Mouse (Mus musculus): ENCODE results near the gene Amotl1. TPM values are rescaled to one million over a fixed set of nuclear protein-coding genes. Genes with fewer than 3 reads are reported as not detected.
"Not testable (repeated sequence)": the region's sequence is repeated elsewhere in the genome, so short reads cannot be mapped to it uniquely, and the experiment has no call there.

The Amotl1 gene
- polyA plus RNA-seq, 1 experiment from 2014 or later = 29.6 TPM

DNA sequence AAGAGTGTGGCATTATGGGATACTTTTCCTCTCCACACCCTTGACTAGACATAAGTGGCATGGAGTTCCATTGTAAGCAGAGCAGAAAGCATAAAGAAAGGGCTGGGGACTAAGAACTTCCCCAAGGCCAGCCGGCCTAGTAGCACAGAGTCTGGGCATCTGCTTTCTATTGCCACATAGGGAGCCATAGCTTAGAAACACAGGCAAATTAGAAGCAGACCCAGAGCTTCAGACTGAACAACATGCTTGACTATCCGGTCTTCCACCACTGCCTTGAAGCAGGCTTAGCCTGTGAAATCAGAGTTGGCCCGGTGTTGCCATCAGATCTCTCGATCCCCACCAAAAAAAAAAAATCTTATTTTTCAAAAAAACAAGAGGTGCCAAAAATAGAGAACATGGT lies 28.3 kb upstream of the Amotl1 start:
- Histone ChIP-seq H3K27ac (ENCODE audit: low read depth) (no peak overlapping the region), H3K9ac (no peak overlapping the region), H3K4me3 (ENCODE audit: low read depth, low read length) (no peak overlapping the region), H3K9me3 (ENCODE audit: low read depth, low read length) (no peaks in the 10 kb centered on the region), H3K4me1 (ENCODE audit: insufficient read depth) (no peaks in the 10 kb centered on the region), H3K27me3 (ENCODE audit: insufficient read depth, low read length) (no peaks in the 10 kb centered on the region), H3K36me3 (ENCODE audit: insufficient read depth) (no peaks in the 10 kb centered on the region), H3K4me2 (no peak overlapping the region)
- TF ChIP-seq CTCF (IDR thresholded peaks at IDR 0.05; ENCODE audit: low read depth) = no peak
- WGBS = 89% methylated on average over 4 of the region's 4 CpGs
- no peak for DNase-seq
- ATAC-seq (ENCODE audit: insufficient read depth) = no peak

DNA sequence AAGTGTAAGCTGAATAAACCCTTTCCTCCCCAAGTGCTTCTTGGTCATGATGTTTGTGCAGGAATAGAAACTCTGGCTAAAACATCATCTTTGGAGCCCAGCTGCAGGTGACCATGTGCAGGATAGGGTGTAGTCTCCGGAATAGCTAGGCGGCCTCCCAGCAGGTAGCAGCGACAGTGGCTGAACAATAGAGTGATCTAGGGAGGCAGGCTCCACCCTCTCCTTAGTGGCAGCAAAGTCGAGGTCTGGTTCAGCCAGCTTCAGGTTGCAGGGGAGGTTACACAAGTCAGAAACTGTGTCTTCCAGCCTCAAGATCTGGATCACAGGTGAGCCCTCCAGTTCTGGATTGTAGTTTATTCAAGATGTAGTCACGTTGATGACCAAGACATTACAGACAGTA lies 27.1 kb upstream of the Amotl1 start:
- DNase-seq; H3K36me3 ChIP-seq (ENCODE audit: insufficient read depth): not testable (repeated sequence)

DNA sequence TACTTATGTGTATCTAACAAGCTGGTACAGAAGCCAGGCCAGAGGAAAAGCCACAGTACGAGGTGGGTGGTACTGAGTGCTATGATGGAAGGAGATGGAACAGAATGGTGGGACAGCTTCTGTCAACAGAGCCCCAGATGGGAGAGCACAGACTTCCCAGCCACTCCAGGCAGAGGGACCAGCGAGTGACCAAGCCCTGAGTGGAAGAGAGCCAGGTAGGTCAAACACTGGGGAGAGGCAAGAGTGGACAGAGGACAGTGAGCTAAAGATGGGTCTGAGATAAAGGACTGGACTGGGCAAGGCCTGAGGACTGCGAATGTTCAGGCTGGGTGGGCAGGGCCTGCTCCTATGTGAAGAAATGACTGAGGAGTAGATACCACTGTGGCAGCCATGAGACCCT lies 23.5 kb upstream of the Amotl1 start:
- no peak overlapping the region for H3K4me2 ChIP-seq
- no peaks in the 10 kb centered on the region for H3K9me3 ChIP-seq (ENCODE audit: low read depth, low read length)
- no peak overlapping the region for H3K9ac ChIP-seq
- H3K4me1 ChIP-seq (ENCODE audit: insufficient read depth) = no peaks in the 10 kb centered on the region
- no peak overlapping the region for H3K27ac ChIP-seq (ENCODE audit: low read depth)
- DNase-seq = no peak
- WGBS = 73% methylated on average over 3 of the region's 3 CpGs
- H3K27me3 ChIP-seq (ENCODE audit: insufficient read depth, low read length) = no peaks in the 10 kb centered on the region
- peak; percentile 31; the same call in 1 of the 2 replicates for ATAC-seq (ENCODE audit: insufficient read depth)
- TF ChIP-seq CTCF (IDR thresholded peaks at IDR 0.05; ENCODE audit: low read depth) = no peak
- no peaks in the 10 kb centered on the region for H3K36me3 ChIP-seq (ENCODE audit: insufficient read depth)
- no peak overlapping the region for H3K4me3 ChIP-seq (ENCODE audit: low read depth, low read length)

More for the DNA sequence above, 27.1 kb upstream of the Amotl1 start:
- H3K4me3 ChIP-seq (ENCODE audit: low read depth, low read length); H3K4me2 ChIP-seq; H3K27ac ChIP-seq (ENCODE audit: low read depth); ATAC-seq (ENCODE audit: insufficient read depth); H3K4me1 ChIP-seq (ENCODE audit: insufficient read depth); H3K27me3 ChIP-seq (ENCODE audit: insufficient read depth, low read length); H3K9me3 ChIP-seq (ENCODE audit: low read depth, low read length); H3K9ac ChIP-seq: not testable (repeated sequence)
- 50% methylated on average over 5 of the region's 5 CpGs for WGBS

DNA sequence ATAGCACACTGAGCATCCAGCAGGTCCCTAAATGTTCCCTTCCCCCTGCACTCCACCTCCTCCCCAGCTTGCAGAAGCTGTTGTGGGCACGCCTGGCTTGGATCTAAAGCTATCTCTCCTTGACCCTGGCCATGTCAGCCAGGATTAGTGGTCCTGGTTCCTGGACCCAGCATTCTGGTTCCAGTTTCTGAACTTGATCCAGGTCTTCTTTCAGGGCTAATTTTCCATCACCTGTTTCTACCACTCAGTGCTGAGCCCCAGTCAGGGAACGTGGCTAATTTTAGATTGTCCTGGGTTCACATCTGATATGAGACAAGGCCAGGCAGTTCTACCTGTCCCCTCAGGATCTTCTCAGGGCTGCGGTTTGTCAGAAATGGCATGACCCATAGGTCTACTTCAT lies 21.2 kb upstream of the Amotl1 start:
- H3K27ac ChIP-seq (ENCODE audit: low read depth) = no peak overlapping the region
- no peaks in the 10 kb centered on the region for H3K4me1 ChIP-seq (ENCODE audit: insufficient read depth)
- ATAC-seq (ENCODE audit: insufficient read depth) (no peak), DNase-seq (no peak)
- H3K27me3 ChIP-seq (ENCODE audit: insufficient read depth, low read length) = no peaks in the 10 kb centered on the region
- TF ChIP-seq CTCF (IDR thresholded peaks at IDR 0.05; ENCODE audit: low read depth) = no peak
- H3K9me3 ChIP-seq (ENCODE audit: low read depth, low read length) = no peaks in the 10 kb centered on the region
- H3K9ac ChIP-seq = no peak overlapping the region
- no peaks in the 10 kb centered on the region for H3K36me3 ChIP-seq (ENCODE audit: insufficient read depth)
- H3K4me3 ChIP-seq (ENCODE audit: low read depth, low read length) = no peak overlapping the region
- 71% methylated on average over 3 of the region's 3 CpGs for WGBS
- no peak overlapping the region for H3K4me2 ChIP-seq

DNA sequence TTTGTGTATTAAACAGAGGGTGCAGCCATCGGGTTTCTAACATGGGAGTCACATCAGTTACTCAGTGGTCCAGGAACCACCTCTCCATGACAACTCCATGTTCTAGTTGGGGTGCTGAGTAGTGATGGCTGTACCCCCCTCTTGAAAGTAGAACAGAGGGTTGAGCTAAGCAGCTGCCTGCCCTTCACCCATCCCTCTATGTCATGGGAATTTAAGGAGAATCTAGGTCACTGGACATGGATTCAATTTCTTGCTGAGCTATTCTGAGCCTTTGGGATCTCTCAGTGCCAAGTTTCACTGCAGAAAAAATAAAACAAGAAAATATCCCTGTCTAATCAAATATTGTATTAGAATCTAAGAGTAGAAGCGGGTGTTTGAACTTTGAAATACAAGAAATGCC lies 18.7 kb upstream of the Amotl1 start:
- H3K9me3 ChIP-seq (ENCODE audit: low read depth, low read length) = no peaks in the 10 kb centered on the region
- no peak overlapping the region for H3K27ac ChIP-seq (ENCODE audit: low read depth)
- TF ChIP-seq CTCF (IDR thresholded peaks at IDR 0.05; ENCODE audit: low read depth) = no peak
- H3K4me2 ChIP-seq = no peak overlapping the region
- H3K4me1 ChIP-seq (ENCODE audit: insufficient read depth) = no peaks in the 10 kb centered on the region
- H3K36me3 ChIP-seq (ENCODE audit: insufficient read depth) = no peaks in the 10 kb centered on the region
- ATAC-seq (ENCODE audit: insufficient read depth) (no peak), DNase-seq (no peak)
- no peak overlapping the region for H3K9ac ChIP-seq
- 91% methylated on average over 2 of the region's 2 CpGs for WGBS
- no peaks in the 10 kb centered on the region for H3K27me3 ChIP-seq (ENCODE audit: insufficient read depth, low read length)
- no peak overlapping the region for H3K4me3 ChIP-seq (ENCODE audit: low read depth, low read length)

DNA sequence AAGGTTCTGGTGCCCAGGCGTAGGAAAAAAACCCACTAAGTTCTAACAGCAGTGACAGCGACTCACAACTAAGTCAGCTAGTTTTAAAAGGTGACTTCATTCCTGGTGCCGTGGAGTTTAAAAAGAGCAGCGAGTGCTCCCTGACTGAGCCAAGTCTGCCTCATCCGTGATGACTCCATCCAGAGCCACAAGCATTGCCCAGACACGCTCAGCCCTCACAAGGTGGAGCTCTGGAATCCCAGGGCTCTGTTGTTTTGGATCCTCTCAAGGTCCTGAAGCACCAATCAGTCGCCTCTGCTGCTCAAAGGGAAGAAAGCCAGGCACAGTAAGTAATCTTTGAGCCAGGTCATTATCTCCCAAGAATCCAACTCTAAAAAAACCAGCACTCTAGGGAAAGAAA lies 18.0 kb upstream of the Amotl1 start:
- Histone ChIP-seq H3K27ac (ENCODE audit: low read depth) (no peak overlapping the region; the same call in 1 of the 2 replicates), H3K27me3 (ENCODE audit: insufficient read depth, low read length) (no peaks in the 10 kb centered on the region), H3K36me3 (ENCODE audit: insufficient read depth) (no peaks in the 10 kb centered on the region), H3K4me2 (no peak overlapping the region), H3K4me1 (ENCODE audit: insufficient read depth) (no peaks in the 10 kb centered on the region), H3K9me3 (ENCODE audit: low read depth, low read length) (no peaks in the 10 kb centered on the region), H3K4me3 (ENCODE audit: low read depth, low read length) (no peak overlapping the region), H3K9ac (no peak overlapping the region)
- ATAC-seq (ENCODE audit: insufficient read depth) (no peak), DNase-seq (no peak)
- 70% methylated on average over 7 of the region's 7 CpGs for WGBS
- no peak for TF ChIP-seq CTCF (IDR thresholded peaks at IDR 0.05; ENCODE audit: low read depth)

DNA sequence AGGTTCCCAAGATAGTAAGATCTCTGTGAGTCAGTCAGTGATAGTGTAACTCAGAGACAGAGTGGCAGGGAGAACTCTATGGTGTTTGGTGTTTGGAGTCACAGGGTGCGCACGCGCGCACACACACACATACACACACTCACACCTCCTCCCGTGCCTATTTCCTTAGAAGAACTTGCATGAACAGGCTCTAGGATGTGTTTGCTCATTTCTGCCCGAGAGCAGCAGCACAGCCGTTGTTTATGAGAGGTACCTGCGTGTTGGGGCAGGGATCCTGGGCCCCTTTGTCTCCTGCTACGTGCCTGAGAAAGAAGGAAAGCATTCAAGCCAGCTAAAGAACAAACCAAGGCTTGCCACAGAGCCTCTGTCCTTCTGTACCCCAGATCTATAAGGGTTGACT lies 17.3 kb upstream of the Amotl1 start:
- Histone ChIP-seq H3K4me1 (ENCODE audit: insufficient read depth) (no peaks in the 10 kb centered on the region), H3K9ac (no peak overlapping the region), H3K36me3 (ENCODE audit: insufficient read depth) (no peaks in the 10 kb centered on the region), H3K4me2 (no peak overlapping the region), H3K27ac (ENCODE audit: low read depth) (no peak overlapping the region), H3K9me3 (ENCODE audit: low read depth, low read length) (no peaks in the 10 kb centered on the region), H3K27me3 (ENCODE audit: insufficient read depth, low read length) (no peaks in the 10 kb centered on the region), H3K4me3 (ENCODE audit: low read depth, low read length) (no peak overlapping the region)
- no peak for TF ChIP-seq CTCF (IDR thresholded peaks at IDR 0.05; ENCODE audit: low read depth)
- WGBS = 75% methylated on average over 9 of the region's 9 CpGs
- ATAC-seq (ENCODE audit: insufficient read depth) (no peak), DNase-seq (no peak)

DNA sequence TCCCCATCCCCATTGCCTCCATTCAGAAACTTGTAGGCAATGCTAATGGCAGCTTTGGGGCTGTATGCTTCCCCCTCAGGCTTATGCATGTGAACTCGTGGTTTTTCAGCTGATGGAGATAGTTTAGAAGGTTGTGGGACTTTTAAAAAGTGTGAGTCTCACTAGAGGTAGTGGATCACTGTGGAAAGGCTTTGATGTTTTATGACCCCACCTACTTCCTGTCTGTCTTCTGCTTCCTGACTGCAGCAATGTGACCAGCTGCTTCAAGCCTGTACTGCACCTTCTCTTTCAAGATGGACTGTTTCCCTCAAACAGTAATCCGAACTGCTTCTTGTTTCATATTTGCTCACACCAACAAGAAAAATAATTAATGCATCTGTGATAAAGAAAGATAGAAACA lies 13.1 kb upstream of the Amotl1 start:
- no peak for ATAC-seq (ENCODE audit: insufficient read depth)
- 32% methylated on average over 2 of the region's 2 CpGs for WGBS

More for the DNA sequence above, 13.1 kb upstream of the Amotl1 start:
- Histone ChIP-seq H3K4me1 (ENCODE audit: insufficient read depth) (no peaks in the 10 kb centered on the region), H3K4me2 (no peak overlapping the region), H3K27ac (ENCODE audit: low read depth) (no peak overlapping the region), H3K9me3 (ENCODE audit: low read depth, low read length) (no peaks in the 10 kb centered on the region), H3K36me3 (ENCODE audit: insufficient read depth) (no peaks in the 10 kb centered on the region), H3K4me3 (ENCODE audit: low read depth, low read length) (no peak overlapping the region), H3K27me3 (ENCODE audit: insufficient read depth, low read length) (no peaks in the 10 kb centered on the region), H3K9ac (no peak overlapping the region)
- no peak for DNase-seq
- TF ChIP-seq CTCF (IDR thresholded peaks at IDR 0.05; ENCODE audit: low read depth) = no peak
